Mouse (Mus musculus) thymus, adult 2 months (tissue): ENCODE data around the gene Zbtb20.

Source experiments
- CTCF ChIP-seq: fragments of 200-500 bp; IDR thresholded peaks from 2 replicates; pipeline ENCODE4 v1.5.1; 2012; ENCODE audit warnings: mild to moderate bottlenecking, control low read depth, low read length, moderate library complexity, borderline replicate concordance; ENCODE audit not compliant: control insufficient read depth, poor library complexity, insufficient read depth; ENCODE audit errors: extremely low read depth
- POLR2A ChIP-seq: fragments of 200-500 bp; IDR thresholded peaks from 2 replicates; pipeline ENCODE4 v1.6.1; 2012; ENCODE audit warnings: mild to moderate bottlenecking, low read length, control low read depth, moderate library complexity; ENCODE audit not compliant: control insufficient read depth, poor library complexity, insufficient read depth; ENCODE audit errors: extremely low read depth

- TF ChIP-seq POLR2A = no peak
- TF ChIP-seq CTCF = no peak
Observed at GRCm38 (mm10) chr16:43561956-43562355, 686.3 kb downstream of the Zbtb20 start.
